Mouse (Mus musculus): ENCODE measurements around the gene Npy. TPM values are rescaled to one million over a fixed set of nuclear protein-coding genes. Genes with fewer than 3 reads are reported as not detected.

Npy gene
- total RNA-seq (2023), result not detected

GRCm38 (mm10) chr6:49821961-49822870 is at the start of gene Npy:
Gene Npy (plus strand): TSS chr6:49822710.

All from T-cell, adult 66 days (primary cell).